Mouse (Mus musculus) testis, adult 2 months (tissue): ENCODE data around the gene B3gnt9.

Experiments used
- CTCF ChIP-seq: fragments of 200-500 bp; IDR thresholded peaks from 2 replicates; pipeline ENCODE4 v1.5.1; 2012; ENCODE audit warnings: low read depth, mild to moderate bottlenecking, inconsistent platforms, low read length, moderate library complexity; ENCODE audit not compliant: control insufficient read depth, insufficient read depth, insufficient replicate concordance
- POLR2A ChIP-seq: fragments of 200-500 bp; IDR thresholded peaks from 2 replicates; pipeline ENCODE4 v1.6.1; 2012; ENCODE audit warnings: low read depth, mild to moderate bottlenecking, inconsistent platforms, low read length, moderate library complexity; ENCODE audit not compliant: control insufficient read depth

- TF ChIP-seq CTCF, result no peak
- no peak for TF ChIP-seq POLR2A
Measured at GRCm38 (mm10) chr8:105266775-105267174, 11.8 kb upstream of the B3gnt9 start.
